Mouse (Mus musculus): ENCODE results near the gene Pola2. TPM values are rescaled to one million over a fixed set of nuclear protein-coding genes. Genes with fewer than 3 reads are reported as not detected.

The Pola2 gene
- polyA plus RNA-seq, 1 experiment from 2014 or later, result 89.3 TPM

DNA sequence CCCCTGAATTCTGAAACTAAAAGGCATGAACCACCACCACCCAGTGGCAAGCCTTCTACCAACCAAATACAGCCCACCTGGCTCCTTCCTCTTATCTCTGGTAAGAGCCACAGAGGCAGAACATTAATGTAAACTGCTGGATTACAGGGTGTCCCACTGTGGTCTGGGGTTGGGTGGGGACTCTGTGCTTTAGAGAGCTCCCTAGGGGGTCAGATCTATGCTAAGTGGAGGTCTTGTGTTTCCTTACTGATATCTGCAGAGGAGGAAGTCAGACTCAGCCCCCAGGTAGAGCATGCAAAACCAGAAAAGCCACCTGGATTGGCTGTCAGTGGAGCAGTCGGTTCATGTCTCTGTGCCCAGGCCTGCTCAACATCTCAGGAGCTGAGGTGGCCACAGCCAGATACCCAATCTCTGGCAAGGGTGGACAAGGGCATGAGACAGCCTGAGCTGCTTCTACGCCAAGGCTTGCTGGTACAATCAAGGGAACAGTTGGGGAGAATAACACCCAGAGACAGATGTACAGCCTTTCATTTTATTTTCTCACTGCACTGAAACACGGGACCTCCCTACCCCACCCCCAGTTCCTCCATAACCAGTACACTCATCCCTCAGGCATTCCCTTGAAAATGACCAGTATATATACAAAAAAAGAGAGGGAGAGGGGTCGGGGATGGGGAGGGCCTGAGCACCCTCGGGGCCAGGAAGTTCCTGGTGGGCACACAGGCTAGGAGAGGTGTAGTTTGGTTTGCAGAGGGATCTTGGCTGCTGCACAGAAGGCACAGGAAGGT lies 24.2 kb upstream of the Pola2 start:
- H3K4me3 ChIP-seq (ENCODE audit: low read depth, low read length), result no peak overlapping the region
- DNase-seq (no peak), ATAC-seq (ENCODE audit: insufficient read depth) (no peak)
- peak overlapping the region; percentile 44 for H3K27ac ChIP-seq (ENCODE audit: low read depth)
- 0 out of 2 replicates have a peak overlapping the region, but pooled peaks have one; percentile 47 for H3K9ac ChIP-seq
- H3K36me3 ChIP-seq (ENCODE audit: insufficient read depth), result 0 out of 2 replicates have a peak, but pooled peaks cover 2% of the 10 kb centered on the region
- H3K4me1 ChIP-seq (ENCODE audit: insufficient read depth), result peaks cover 9% of the 10 kb centered on the region
- H3K27me3 ChIP-seq (ENCODE audit: insufficient read depth, low read length), result no peaks in the 10 kb centered on the region
- 51% methylated on average over 5 of the region's 5 CpGs for WGBS
- TF ChIP-seq CTCF (IDR thresholded peaks at IDR 0.05; ENCODE audit: low read depth), result no peak
- no peak overlapping the region for H3K4me2 ChIP-seq
- no peaks in the 10 kb centered on the region for H3K9me3 ChIP-seq (ENCODE audit: low read depth, low read length)

DNA sequence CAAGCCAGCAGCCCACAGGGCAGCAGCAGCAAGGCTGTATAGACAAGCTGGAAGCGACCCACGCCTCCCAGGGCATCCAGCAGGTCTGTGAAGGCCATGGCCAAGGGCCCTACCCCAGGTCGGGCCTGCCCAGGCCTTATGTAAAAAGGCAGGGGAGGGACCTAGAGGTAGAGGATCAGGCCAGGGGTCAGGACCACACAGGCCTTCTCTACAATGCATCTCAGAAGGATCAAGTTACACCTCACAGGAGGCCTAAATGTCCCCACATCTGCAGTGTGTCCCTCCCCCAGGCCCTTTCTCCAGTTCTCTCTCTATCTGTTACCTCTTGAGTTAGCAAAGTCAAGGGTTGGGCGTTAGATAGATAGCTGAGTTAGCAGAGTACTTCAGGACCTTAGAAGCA lies 22.0 kb upstream of the Pola2 start, which contains the start of gene Slc22a20:
Gene Slc22a20, minus strand, starts transcription at position 101 of the 400 bp plus-strand sequence.
- TF ChIP-seq CTCF (IDR thresholded peaks at IDR 0.05; ENCODE audit: low read depth), result no peak
- Histone ChIP-seq H3K4me1 (ENCODE audit: insufficient read depth) (peaks cover 9% of the 10 kb centered on the region), H3K36me3 (ENCODE audit: insufficient read depth) (no peaks in the 10 kb centered on the region), H3K9me3 (ENCODE audit: low read depth, low read length) (no peaks in the 10 kb centered on the region), H3K27ac (ENCODE audit: low read depth) (no peak within 1 kb of the TSS), H3K4me3 (ENCODE audit: low read depth, low read length) (no peak within 1 kb of the TSS), H3K4me2 (no peak within 1 kb of the TSS), H3K9ac (no peak within 1 kb of the TSS), H3K27me3 (ENCODE audit: insufficient read depth, low read length) (no peaks in the 10 kb centered on the region)
- ATAC-seq (ENCODE audit: insufficient read depth) (no peak), DNase-seq (no peak)
- 35% methylated on average over 4 of the region's 4 CpGs for WGBS

DNA sequence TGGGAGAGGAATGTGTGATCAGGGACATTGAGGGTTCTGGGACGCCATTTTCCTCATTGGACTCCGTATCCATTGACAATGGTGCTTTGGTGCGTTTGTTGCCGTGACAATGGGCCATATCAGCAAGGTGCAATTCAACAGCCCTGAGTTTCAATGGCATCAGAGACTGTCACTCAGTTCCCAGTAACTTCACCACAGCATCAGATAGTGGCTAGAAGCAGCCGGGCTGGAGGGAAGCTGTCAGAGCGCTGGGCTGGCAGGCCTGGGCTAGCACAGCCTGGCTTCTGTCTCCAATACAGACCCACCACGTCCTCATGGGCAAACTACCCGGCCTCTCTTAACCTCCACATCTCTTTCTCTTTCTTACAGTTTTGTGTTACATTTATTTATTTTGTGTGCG lies 16.5 kb upstream of the Pola2 start:
- Histone ChIP-seq H3K9me3 (ENCODE audit: low read depth, low read length) (no peaks in the 10 kb centered on the region), H3K27me3 (ENCODE audit: insufficient read depth, low read length) (no peaks in the 10 kb centered on the region), H3K4me2 (no peak overlapping the region), H3K4me1 (ENCODE audit: insufficient read depth) (no peaks in the 10 kb centered on the region), H3K4me3 (ENCODE audit: low read depth, low read length) (no peak overlapping the region), H3K9ac (no peak overlapping the region), H3K27ac (ENCODE audit: low read depth) (no peak overlapping the region), H3K36me3 (ENCODE audit: insufficient read depth) (no peaks in the 10 kb centered on the region)
- no peak for TF ChIP-seq CTCF (IDR thresholded peaks at IDR 0.05; ENCODE audit: low read depth)
- WGBS, result 78% methylated on average over 9 of the region's 9 CpGs
- DNase-seq, result no peak
- ATAC-seq (ENCODE audit: insufficient read depth), result no peak

DNA sequence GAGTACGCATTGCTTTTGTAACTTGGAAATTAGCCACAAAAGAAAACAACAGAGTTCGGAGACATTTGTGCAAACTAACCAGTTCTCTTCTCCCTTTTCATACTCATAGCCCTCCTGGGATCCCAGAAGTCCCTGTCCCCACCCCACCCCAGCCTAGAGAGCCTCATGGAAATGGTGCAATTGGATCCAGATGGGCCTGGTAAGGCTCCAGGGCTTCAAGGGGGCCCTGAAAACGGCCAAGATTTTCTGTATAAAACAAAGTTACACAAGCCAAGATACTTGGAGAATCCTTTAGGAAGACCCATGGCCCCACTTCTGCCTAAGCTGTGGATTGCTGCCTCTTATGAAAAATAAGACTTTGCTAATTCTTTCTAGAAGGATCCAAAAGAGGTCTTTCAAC lies 13.7 kb upstream of the Pola2 start:
- no peak overlapping the region for H3K4me3 ChIP-seq (ENCODE audit: low read depth, low read length)
- DNase-seq (no peak), ATAC-seq (ENCODE audit: insufficient read depth) (no peak)
- H3K9me3 ChIP-seq (ENCODE audit: low read depth, low read length), result no peaks in the 10 kb centered on the region
- no peak overlapping the region for H3K4me2 ChIP-seq
- TF ChIP-seq CTCF (IDR thresholded peaks at IDR 0.05; ENCODE audit: low read depth), result no peak
- no peaks in the 10 kb centered on the region for H3K4me1 ChIP-seq (ENCODE audit: insufficient read depth)
- H3K27ac ChIP-seq (ENCODE audit: low read depth), result no peak overlapping the region
- no peaks in the 10 kb centered on the region for H3K36me3 ChIP-seq (ENCODE audit: insufficient read depth)
- WGBS, result 83% methylated on average over 3 of the region's 3 CpGs
- no peak overlapping the region for H3K9ac ChIP-seq
- no peaks in the 10 kb centered on the region for H3K27me3 ChIP-seq (ENCODE audit: insufficient read depth, low read length)

DNA sequence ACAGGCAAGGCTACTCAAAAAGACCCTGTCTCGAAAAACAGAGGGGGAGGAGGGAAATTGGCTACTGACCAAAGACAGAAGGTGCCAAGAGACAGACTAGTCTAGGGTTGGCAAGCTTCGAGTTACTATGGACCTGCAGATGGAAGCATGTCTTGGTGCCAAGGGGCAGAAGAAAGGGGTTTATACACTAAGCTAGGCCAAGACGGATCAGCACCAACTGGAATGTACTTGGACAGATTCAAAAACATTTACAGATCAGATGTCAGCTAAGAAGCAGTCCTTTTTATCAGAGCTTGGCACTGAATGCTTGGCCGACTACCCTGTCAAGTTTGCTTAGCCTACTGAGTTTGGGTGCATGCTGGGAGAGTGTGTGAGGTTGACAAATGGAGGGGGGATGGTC lies 11.7 kb upstream of the Pola2 start:
- Histone ChIP-seq H3K4me3 (ENCODE audit: low read depth, low read length) (no peak overlapping the region), H3K9me3 (ENCODE audit: low read depth, low read length) (no peaks in the 10 kb centered on the region), H3K4me1 (ENCODE audit: insufficient read depth) (no peaks in the 10 kb centered on the region), H3K4me2 (no peak overlapping the region), H3K27me3 (ENCODE audit: insufficient read depth, low read length) (no peaks in the 10 kb centered on the region), H3K9ac (no peak overlapping the region), H3K36me3 (ENCODE audit: insufficient read depth) (no peaks in the 10 kb centered on the region), H3K27ac (ENCODE audit: low read depth) (no peak overlapping the region)
- 46% methylated on average over 4 of the region's 4 CpGs for whole genome bisulfite sequencing
- ATAC-seq (ENCODE audit: insufficient read depth) (no peak), DNase-seq (no peak)
- no peak for TF ChIP-seq CTCF (IDR thresholded peaks at IDR 0.05; ENCODE audit: low read depth)

DNA sequence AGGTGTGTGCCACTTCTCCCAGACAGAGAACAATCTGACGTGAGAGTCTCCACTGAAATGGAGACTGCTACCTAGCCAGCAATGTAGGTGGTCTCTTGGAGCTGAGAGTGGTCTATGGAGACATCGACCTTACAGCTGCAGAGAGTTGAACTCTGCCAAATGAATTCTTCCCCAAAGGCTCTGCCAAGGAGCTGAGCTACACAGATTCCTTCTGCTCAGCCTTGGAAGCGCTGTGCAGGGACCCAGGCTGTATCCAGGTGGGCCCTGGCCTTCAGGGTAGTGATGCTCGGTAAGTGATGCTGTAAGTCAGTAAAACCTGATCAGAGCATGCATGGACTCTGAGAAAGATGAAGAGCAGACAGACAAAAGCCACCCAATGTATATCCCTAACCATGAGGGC lies 11.1 kb upstream of the Pola2 start:
- no peak overlapping the region for H3K4me3 ChIP-seq (ENCODE audit: low read depth, low read length)
- no peaks in the 10 kb centered on the region for H3K27me3 ChIP-seq (ENCODE audit: insufficient read depth, low read length)
- H3K4me2 ChIP-seq, result no peak overlapping the region
- H3K27ac ChIP-seq (ENCODE audit: low read depth), result no peak overlapping the region
- no peaks in the 10 kb centered on the region for H3K36me3 ChIP-seq (ENCODE audit: insufficient read depth)
- H3K9me3 ChIP-seq (ENCODE audit: low read depth, low read length), result no peaks in the 10 kb centered on the region
- no peak overlapping the region for H3K9ac ChIP-seq
- ATAC-seq (ENCODE audit: insufficient read depth) (no peak), DNase-seq (no peak)
- 63% methylated on average over 4 of the region's 4 CpGs for WGBS
- H3K4me1 ChIP-seq (ENCODE audit: insufficient read depth), result no peaks in the 10 kb centered on the region
- no peak for TF ChIP-seq CTCF (IDR thresholded peaks at IDR 0.05; ENCODE audit: low read depth)

DNA sequence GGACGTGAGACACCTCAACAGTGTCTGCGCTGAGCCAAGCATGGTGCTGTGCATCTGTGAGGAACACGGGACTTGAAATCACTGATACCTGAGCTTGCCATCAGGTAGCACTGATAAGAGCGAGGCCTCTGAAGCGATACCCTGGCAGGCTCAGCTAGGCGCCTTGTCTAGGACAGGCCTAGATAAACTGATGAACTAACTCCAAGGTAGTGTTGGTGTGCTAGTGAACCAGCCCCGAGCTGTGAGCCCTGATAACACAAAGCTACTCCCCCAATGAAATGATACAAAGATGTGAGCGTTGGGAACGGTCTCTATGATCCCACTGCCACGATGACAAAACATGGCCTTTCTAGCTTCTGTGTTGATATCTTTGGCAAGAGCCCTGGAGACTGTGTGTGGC lies 3.7 kb upstream of the Pola2 start:
- H3K27ac ChIP-seq (ENCODE audit: low read depth), result no peak overlapping the region
- no peak overlapping the region for H3K4me2 ChIP-seq
- H3K4me1 ChIP-seq (ENCODE audit: insufficient read depth), result peaks cover 3% of the 10 kb centered on the region; the same call in 1 of the 2 replicates
- no peak for DNase-seq
- no peaks in the 10 kb centered on the region for H3K27me3 ChIP-seq (ENCODE audit: insufficient read depth, low read length)
- WGBS, result 75% methylated on average over 10 of the region's 10 CpGs
- H3K9ac ChIP-seq, result no peak overlapping the region
- no peaks in the 10 kb centered on the region for H3K9me3 ChIP-seq (ENCODE audit: low read depth, low read length)
- no peak for ATAC-seq (ENCODE audit: insufficient read depth)
- H3K4me3 ChIP-seq (ENCODE audit: low read depth, low read length), result no peak overlapping the region
- TF ChIP-seq CTCF (IDR thresholded peaks at IDR 0.05; ENCODE audit: low read depth), result no peak
- H3K36me3 ChIP-seq (ENCODE audit: insufficient read depth), result no peaks in the 10 kb centered on the region
